Mouse (Mus musculus) midbrain, postnatal 0 days (tissue): ENCODE measurements around the gene Gfap. TPM values are rescaled to one million over a fixed set of nuclear protein-coding genes. Genes with fewer than 3 reads are reported as not detected.

ENCODE experiments used
- ATAC-seq: fragments of 200-750 bp; cut with Nextera tagmentation; 2 replicates; pipeline ENCODE4 v1.8.0; 2017; ENCODE audit warnings: moderate number of reproducible peaks, mild to moderate bottlenecking, moderate TSS enrichment, moderate library complexity; ENCODE audit not compliant: low FRiP score
- DNase-seq: peaks from one replicate; pipeline ENCODE4 v3.0.0-alpha.2; 2015; ENCODE audit warnings: low spot score
- H3K27ac ChIP-seq: fragments of 300-500 bp; sonication (generic); 2 replicates; pipeline ENCODE4 v1.5.1; 2014; ENCODE audit warnings: low read depth, mild to moderate bottlenecking, low read length, mixed read lengths
- H3K27me3 ChIP-seq: fragments of 300-500 bp; sonication (generic); 2 replicates; pipeline ENCODE4 v1.6.1; 2014; ENCODE audit warnings: low read length, control low read depth, mixed read lengths; ENCODE audit not compliant: insufficient read depth
- H3K36me3 ChIP-seq: fragments of 300-500 bp; sonication (generic); 2 replicates; pipeline ENCODE4 v1.6.1; 2014; ENCODE audit warnings: low read length, control low read depth, mixed read lengths; ENCODE audit not compliant: insufficient read depth
- H3K4me1 ChIP-seq: fragments of 300-500 bp; sonication (generic); 2 replicates; pipeline ENCODE4 v1.6.1; 2014; ENCODE audit warnings: mild to moderate bottlenecking, control low read depth, antibody characterized with exemption, low read length, mixed read lengths; ENCODE audit not compliant: insufficient read depth
- H3K4me2 ChIP-seq: fragments of 300-500 bp; sonication (generic); 2 replicates; pipeline ENCODE4 v1.6.1; 2014; ENCODE audit warnings: low read depth, mild to moderate bottlenecking, low read length, mixed read lengths; ENCODE audit not compliant: poor library complexity, severe bottlenecking
- H3K4me3 ChIP-seq: fragments of 300-500 bp; sonication (generic); 2 replicates; pipeline ENCODE4 v1.5.1; 2014; ENCODE audit warnings: low read depth, mild to moderate bottlenecking, low read length, moderate library complexity
- H3K9ac ChIP-seq: fragments of 300-500 bp; sonication (generic); replicated peaks from 2 replicates; pipeline ENCODE4 v1.6.1; 2014; ENCODE audit warnings: mild to moderate bottlenecking, low read length, moderate library complexity, mixed read lengths; ENCODE audit not compliant: poor library complexity, severe bottlenecking
- H3K9me3 ChIP-seq: fragments of 300-500 bp; sonication (generic); 2 replicates; pipeline ENCODE4 v1.6.1; 2016; ENCODE audit warnings: low read length, control low read depth
- CTCF ChIP-seq: IDR thresholded peaks from 2 replicates; pipeline ENCODE4 v1.5.1; 2016; ENCODE audit warnings: antibody characterized with exemption, mild to moderate bottlenecking
- WGBS: fragments of 180-500 bp; shearing (Covaris S2); extraction: QIAGEN DNeasy Blood & Tissue Kit; methylation state at CpG from one replicate; pipeline ENCODE4 v1.1.7; 2014; 5-methylcytosine and 5-hydroxymethylcytosine counted together
- polyA plus RNA-seq: library from polyadenylated mRNA; unstranded; fragments of >200 nt; fragmentation: Nextera tagmentation; extraction: Ambion mirVana; gene quantifications from 2 replicates; pipeline ENCODE4 v1.2.1, GENCODE M21; 2015
- total RNA-seq: library from RNA; depleted of rRNA; stranded (reverse); fragments of >200 nt; gene quantifications from 2 replicates; pipeline ENCODE4 v1.2.3, GENCODE M21; 2014

Gene Gfap
- total and polyA plus RNA-seq, 2 experiments from 2014 or later: 20.6 to 36.4 TPM

GRCm38 (mm10) chr11:102924557-102925350, 24.0 kb upstream of the Gfap start, which contains the start of gene Kif18b:
Gene Kif18b (minus strand): TSS chr11:102925124.
- H3K4me1 ChIP-seq: peaks cover 3% of the 10 kb centered on the region; the same call in 1 of the 2 replicates
- ATAC-seq: peak; percentile 80
- WGBS: under 1% methylated on average over 62 of the region's 62 CpGs

DNA sequence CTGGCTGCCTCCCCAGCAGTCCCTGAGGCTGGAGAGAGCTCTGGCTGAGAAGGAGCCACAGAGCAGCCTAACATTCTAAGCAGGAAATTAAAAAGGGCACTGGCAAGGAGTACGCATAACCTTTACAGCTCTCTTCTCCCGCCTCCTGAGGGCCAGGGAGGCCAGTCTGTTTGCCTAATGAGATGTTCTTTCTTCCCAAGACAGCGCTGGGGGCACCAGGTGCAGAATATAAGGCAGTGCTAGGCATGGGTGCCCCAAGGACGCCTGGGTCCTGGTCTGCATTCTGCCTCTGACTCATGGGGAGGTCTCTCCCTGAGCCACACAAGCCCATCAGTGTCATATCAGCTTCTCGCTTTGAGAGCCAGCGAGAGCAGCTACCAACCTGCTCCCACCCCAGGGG, 20.8 kb upstream of the Gfap start:
- Histone ChIP-seq H3K36me3 (no peaks in the 10 kb centered on the region), H3K9me3 (no peaks in the 10 kb centered on the region), H3K27me3 (no peaks in the 10 kb centered on the region), H3K27ac (no peak overlapping the region), H3K9ac (no peak overlapping the region), H3K4me1 (peaks cover 3% of the 10 kb centered on the region; the same call in 1 of the 2 replicates), H3K4me3 (no peak overlapping the region), H3K4me2 (no peak overlapping the region)
- TF ChIP-seq CTCF: no peak
- no peak for ATAC-seq
- 56% methylated on average over 6 of the region's 6 CpGs for WGBS
- no peak for DNase-seq

More at GRCm38 (mm10) chr11:102924557-102925350, 24.0 kb upstream of the Gfap start, which contains the start of gene Kif18b:
- H3K27ac ChIP-seq: peak within 1 kb of the TSS; percentile 55
- peak within 1 kb of the TSS; percentile 29; the same call in 1 of the 2 replicates for H3K9ac ChIP-seq
- H3K36me3 ChIP-seq: no peaks in the 10 kb centered on the region
- peak; percentile 99 for DNase-seq
- H3K4me3 ChIP-seq: peak within 1 kb of the TSS; percentile 53
- no peak for TF ChIP-seq CTCF
- no peaks in the 10 kb centered on the region for H3K27me3 ChIP-seq
- peak within 1 kb of the TSS; percentile 92 for H3K4me2 ChIP-seq
- no peaks in the 10 kb centered on the region for H3K9me3 ChIP-seq

DNA sequence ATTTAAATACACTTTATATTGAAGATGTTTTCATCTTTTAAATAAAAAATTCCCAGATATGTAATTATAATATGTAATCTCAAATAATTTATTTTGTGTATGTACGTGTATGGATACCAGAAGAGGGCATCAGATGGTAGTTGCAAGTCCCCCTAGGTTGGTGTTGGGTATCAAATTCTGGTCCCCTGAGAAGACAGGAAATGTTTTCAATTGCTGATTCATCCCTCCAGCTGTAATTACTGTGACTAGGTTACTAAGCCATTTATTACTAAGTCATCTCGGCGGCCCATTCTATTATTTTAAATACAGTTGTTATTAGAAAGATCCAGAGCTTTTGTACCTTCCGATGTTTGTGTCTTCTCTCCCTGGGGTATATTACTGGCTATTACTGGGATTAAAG, 17.4 kb upstream of the Gfap start:
- 72% methylated on average over 4 of the region's 4 CpGs for WGBS
- no peaks in the 10 kb centered on the region for H3K36me3 ChIP-seq
- no peak for TF ChIP-seq CTCF
- H3K4me1 ChIP-seq: no peaks in the 10 kb centered on the region
- no peak for ATAC-seq
- H3K27ac ChIP-seq: no peak overlapping the region
- no peak for DNase-seq
- no peak overlapping the region for H3K9ac ChIP-seq
- H3K4me3 ChIP-seq: no peak overlapping the region
- H3K27me3 ChIP-seq: no peaks in the 10 kb centered on the region
- no peaks in the 10 kb centered on the region for H3K9me3 ChIP-seq
- no peak overlapping the region for H3K4me2 ChIP-seq

GRCm38 (mm10) chr11:102915380-102915779, 14.7 kb upstream of the Gfap start:
- H3K9me3 ChIP-seq: no peaks in the 10 kb centered on the region
- no peak overlapping the region for H3K27ac ChIP-seq
- H3K4me3 ChIP-seq: no peak overlapping the region
- H3K27me3 ChIP-seq: no peaks in the 10 kb centered on the region
- ATAC-seq (no peak), DNase-seq (no peak)
- H3K9ac ChIP-seq: no peak overlapping the region
- H3K36me3 ChIP-seq: no peaks in the 10 kb centered on the region
- no peak for TF ChIP-seq CTCF
- H3K4me2 ChIP-seq: no peak overlapping the region
- 87% methylated on average over 9 of the region's 9 CpGs for WGBS
- H3K4me1 ChIP-seq: no peaks in the 10 kb centered on the region

GRCm38 (mm10) chr11:102911376-102911775, 10.7 kb upstream of the Gfap start:
- Histone ChIP-seq H3K9me3 (no peaks in the 10 kb centered on the region), H3K4me3 (no peak overlapping the region), H3K36me3 (no peaks in the 10 kb centered on the region), H3K9ac (no peak overlapping the region), H3K4me1 (no peaks in the 10 kb centered on the region), H3K27ac (no peak overlapping the region), H3K4me2 (no peak overlapping the region), H3K27me3 (no peaks in the 10 kb centered on the region)
- 70% methylated on average over 7 of the region's 7 CpGs for WGBS
- DNase-seq: no peak
- ATAC-seq: no peak
- TF ChIP-seq CTCF: no peak

- DNase-seq: no peak
- H3K27me3 ChIP-seq: no peaks in the 10 kb centered on the region
Observed at GRCm38 (mm10) chr11:102903654-102904053, 2.9 kb upstream of the Gfap start.

More at GRCm38 (mm10) chr11:102903654-102904053, 2.9 kb upstream of the Gfap start:
- no peak for ATAC-seq
- no peak overlapping the region for H3K4me3 ChIP-seq
- no peak for TF ChIP-seq CTCF
- H3K27ac ChIP-seq: no peak overlapping the region
- H3K9ac ChIP-seq: no peak overlapping the region
- 80% methylated on average over 7 of the region's 7 CpGs for WGBS
- no peak overlapping the region for H3K4me2 ChIP-seq
- no peaks in the 10 kb centered on the region for H3K4me1 ChIP-seq
- no peaks in the 10 kb centered on the region for H3K36me3 ChIP-seq
- H3K9me3 ChIP-seq: no peaks in the 10 kb centered on the region
